Mouse (Mus musculus) lung, embryonic 14.5 days (tissue): ENCODE results near the gene Snx22. TPM values are rescaled to one million over a fixed set of nuclear protein-coding genes. Genes with fewer than 3 reads are reported as not detected.
A peak's percentile ranks its signal among the peaks of the same experiment; 100 is the strongest.

Experiments
- ATAC-seq: fragments of 200-750 bp; cut with Nextera tagmentation; 2 replicates; pipeline ENCODE4 v1.8.0; 2017; ENCODE audit warnings: mild to moderate bottlenecking, moderate TSS enrichment, moderate library complexity; ENCODE audit not compliant: insufficient read depth
- DNase-seq: peaks from one replicate; pipeline ENCODE4 v3.0.0-alpha.2; 2015
- H3K27ac ChIP-seq: fragments of 300-500 bp; sonication (generic); 2 replicates; pipeline ENCODE4 v1.5.1; 2014; ENCODE audit warnings: low read depth, mild to moderate bottlenecking, moderate library complexity
- H3K27me3 ChIP-seq: fragments of 300-500 bp; sonication (generic); 2 replicates; pipeline ENCODE4 v1.6.1; 2014; ENCODE audit warnings: low read length, control low read depth; ENCODE audit not compliant: insufficient read depth
- H3K36me3 ChIP-seq: fragments of 300-500 bp; sonication (generic); 2 replicates; pipeline ENCODE4 v1.6.1; 2014; ENCODE audit warnings: control low read depth; ENCODE audit not compliant: insufficient read depth
- H3K4me1 ChIP-seq: fragments of 300-500 bp; sonication (generic); 2 replicates; pipeline ENCODE4 v1.6.1; 2014; ENCODE audit warnings: antibody characterized with exemption, control low read depth; ENCODE audit not compliant: insufficient read depth
- H3K4me2 ChIP-seq: fragments of 300-500 bp; sonication (generic); 2 replicates; pipeline ENCODE4 v1.6.1; 2014; ENCODE audit warnings: mild to moderate bottlenecking
- H3K4me3 ChIP-seq: fragments of 300-500 bp; sonication (generic); 2 replicates; pipeline ENCODE4 v1.5.1; 2014; ENCODE audit warnings: low read depth, low read length
- H3K9ac ChIP-seq: fragments of 300-500 bp; sonication (generic); 2 replicates; pipeline ENCODE4 v1.6.1; 2014
- H3K9me3 ChIP-seq: fragments of 300-500 bp; sonication (generic); 2 replicates; pipeline ENCODE4 v1.6.1; 2016; ENCODE audit warnings: low read depth, low read length, control low read depth
- CTCF ChIP-seq: IDR thresholded peaks from 2 replicates; pipeline ENCODE4 v1.5.1; 2016; ENCODE audit warnings: antibody characterized with exemption, low read depth
- WGBS: fragments of 180-500 bp; shearing (Covaris S2); extraction: QIAGEN DNeasy Blood & Tissue Kit; methylation state at CpG from one replicate; pipeline ENCODE4 v1.1.7; 2014; 5-methylcytosine and 5-hydroxymethylcytosine counted together
- polyA plus RNA-seq: library from polyadenylated mRNA; unstranded; fragments of >200 nt; fragmentation: Nextera tagmentation; extraction: Ambion mirVana; gene quantifications from 2 replicates; pipeline ENCODE4 v1.2.1, GENCODE M21; 2014

Gene Snx22
- polyA plus RNA-seq, 1 experiment from 2014 or later = 11.0 TPM

- TF ChIP-seq CTCF = no peak
- Histone ChIP-seq H3K27me3 (peaks cover 23% of the 10 kb centered on the region), H3K9me3 (no peaks in the 10 kb centered on the region), H3K4me1 (no peaks in the 10 kb centered on the region), H3K9ac (no peak overlapping the region), H3K36me3 (peaks cover 24% of the 10 kb centered on the region), H3K4me2 (peak overlapping the region; percentile 89; the same call in 1 of the 2 replicates), H3K4me3 (no peak overlapping the region), H3K27ac (no peak overlapping the region)
- 82% methylated on average over 5 of the region's 5 CpGs for WGBS
- peak; percentile 16; the same call in 1 of the 2 replicates for ATAC-seq
- DNase-seq = no peak
Measured at GRCm38 (mm10) chr9:66070151-66070550, 632 bp upstream of the Snx22 start.

GRCm38 (mm10) chr9:66068971-66069391, 538 bp downstream of the Snx22 start:
- peak overlapping the region; percentile 57 for H3K4me3 ChIP-seq
- H3K9me3 ChIP-seq = no peaks in the 10 kb centered on the region
- peaks cover 23% of the 10 kb centered on the region for H3K27me3 ChIP-seq
- H3K4me2 ChIP-seq = peak overlapping the region; percentile 89
- peak; percentile 61 for DNase-seq
- under 1% methylated on average over 30 of the region's 30 CpGs for WGBS
- 0 out of 2 replicates have a peak, but pooled peaks have one; percentile 8 for TF ChIP-seq CTCF
- H3K36me3 ChIP-seq = peaks cover 31% of the 10 kb centered on the region
- H3K4me1 ChIP-seq = no peaks in the 10 kb centered on the region
- peak overlapping the region; percentile 60 for H3K9ac ChIP-seq
- ATAC-seq = peak; percentile 52
- no peak overlapping the region for H3K27ac ChIP-seq

GRCm38 (mm10) chr9:66068056-66068455, 1.5 kb downstream of the Snx22 start:
- no peaks in the 10 kb centered on the region for H3K9me3 ChIP-seq
- ATAC-seq (no peak), DNase-seq (no peak)
- peaks cover 41% of the 10 kb centered on the region for H3K36me3 ChIP-seq
- peak overlapping the region; percentile 89 for H3K4me2 ChIP-seq
- H3K27ac ChIP-seq = no peak overlapping the region
- peak overlapping the region; percentile 57; the same call in 1 of the 2 replicates for H3K4me3 ChIP-seq
- 67% methylated on average over 4 of the region's 4 CpGs for WGBS
- H3K9ac ChIP-seq = no peak overlapping the region
- H3K4me1 ChIP-seq = no peaks in the 10 kb centered on the region
- peaks cover 23% of the 10 kb centered on the region for H3K27me3 ChIP-seq
- no peak for TF ChIP-seq CTCF

- peak overlapping the region; percentile 89 for H3K4me2 ChIP-seq
- TF ChIP-seq CTCF = peak; percentile 80
- peak overlapping the region; percentile 57; the same call in 1 of the 2 replicates for H3K4me3 ChIP-seq
- H3K9ac ChIP-seq = no peak overlapping the region
- ATAC-seq = no peak
- peaks cover 23% of the 10 kb centered on the region for H3K27me3 ChIP-seq
- DNase-seq = peak; percentile 70
- H3K27ac ChIP-seq = no peak overlapping the region
- H3K4me1 ChIP-seq = no peaks in the 10 kb centered on the region
- H3K9me3 ChIP-seq = no peaks in the 10 kb centered on the region
- peaks cover 46% of the 10 kb centered on the region for H3K36me3 ChIP-seq
- WGBS = 30% methylated on average over 5 of the region's 5 CpGs
Measured at GRCm38 (mm10) chr9:66067542-66067941, 2.0 kb downstream of the Snx22 start.

- Histone ChIP-seq H3K4me2 (no peak overlapping the region), H3K9ac (no peak overlapping the region), H3K36me3 (peaks cover 50% of the 10 kb centered on the region), H3K9me3 (no peaks in the 10 kb centered on the region), H3K27me3 (peaks cover 23% of the 10 kb centered on the region), H3K27ac (no peak overlapping the region), H3K4me3 (no peak overlapping the region), H3K4me1 (no peaks in the 10 kb centered on the region)
- 78% methylated on average over 3 of the region's 3 CpGs for WGBS
- no peak for ATAC-seq
- no peak for TF ChIP-seq CTCF
- DNase-seq = no peak
Measured at GRCm38 (mm10) chr9:66066791-66067190, 2.7 kb downstream of the Snx22 start.

- Histone ChIP-seq H3K36me3 (peaks cover 50% of the 10 kb centered on the region), H3K27ac (no peak overlapping the region), H3K27me3 (peaks cover 18% of the 10 kb centered on the region), H3K9ac (no peak overlapping the region), H3K4me3 (no peak overlapping the region), H3K9me3 (no peaks in the 10 kb centered on the region), H3K4me2 (no peak overlapping the region), H3K4me1 (peaks cover 7% of the 10 kb centered on the region)
- TF ChIP-seq CTCF = no peak
- no peak for DNase-seq
- WGBS = 92% methylated on average over 11 of the region's 11 CpGs
- no peak for ATAC-seq
Measured at GRCm38 (mm10) chr9:66064316-66064715, 5.2 kb downstream of the Snx22 start.

GRCm38 (mm10) chr9:66063446-66063845, 6.1 kb downstream of the Snx22 start:
- 90% methylated on average over 3 of the region's 3 CpGs for WGBS
- H3K36me3 ChIP-seq = peaks cover 50% of the 10 kb centered on the region

More at GRCm38 (mm10) chr9:66063446-66063845, 6.1 kb downstream of the Snx22 start:
- ATAC-seq (no peak), DNase-seq (no peak)
- Histone ChIP-seq H3K27me3 (peaks cover 11% of the 10 kb centered on the region), H3K9me3 (no peaks in the 10 kb centered on the region), H3K9ac (no peak overlapping the region), H3K4me1 (peaks cover 7% of the 10 kb centered on the region), H3K27ac (no peak overlapping the region), H3K4me2 (no peak overlapping the region), H3K4me3 (no peak overlapping the region)
- TF ChIP-seq CTCF = no peak
